Mouse (Mus musculus) liver, embryonic 14.5 days (tissue): ENCODE data around the gene Piezo1. TPM values are rescaled to one million over a fixed set of nuclear protein-coding genes. Genes with fewer than 3 reads are reported as not detected.
"Not testable (repeated sequence)": the region's sequence is repeated elsewhere in the genome, so short reads cannot be mapped to it uniquely, and the experiment has no call there.

ENCODE experiments used
- ATAC-seq: fragments of 200-750 bp; cut with Nextera tagmentation; 2 replicates; pipeline ENCODE4 v1.8.0; 2017; ENCODE audit warnings: moderate number of reproducible peaks, mild to moderate bottlenecking, moderate library complexity; ENCODE audit not compliant: insufficient read depth
- DNase-seq, 3 experiments: peaks; one replicate each; pipeline ENCODE4 v3.0.0-alpha.2; 2012 to 2013; ENCODE audit warnings: low read depth in 3 of 3, low spot score in 3 of 3
- H3K27ac ChIP-seq: fragments of 300-500 bp; sonication (generic); 2 replicates; pipeline ENCODE4 v1.5.1; 2014; ENCODE audit warnings: moderate library complexity, mild to moderate bottlenecking, control low read depth, inconsistent platforms
- H3K27me3 ChIP-seq: fragments of 300-500 bp; sonication (generic); 2 replicates; pipeline ENCODE4 v1.6.1; 2014; ENCODE audit warnings: mild to moderate bottlenecking, low read length, moderate library complexity; ENCODE audit not compliant: control insufficient read depth, insufficient read depth
- H3K36me3 ChIP-seq: fragments of 300-500 bp; sonication (generic); replicated peaks from 2 replicates; pipeline ENCODE4 v1.6.1; 2014; ENCODE audit warnings: low read depth; ENCODE audit not compliant: control insufficient read depth, insufficient read depth
- H3K4me1 ChIP-seq, 2 experiments: fragments of 200-500 bp in 1 of 2; fragments of 300-500 bp in 1 of 2; sonication (generic) in 1 of 2; replicated peaks; 2 replicates each; pipeline ENCODE4 v1.6.1; 2012 to 2014; ENCODE audit warnings: antibody characterized with exemption in 1 of 2, inconsistent platforms in 1 of 2, low read length in 1 of 2; ENCODE audit not compliant: control insufficient read depth in 2 of 2, insufficient read depth in 2 of 2
- H3K4me2 ChIP-seq: fragments of 300-500 bp; sonication (generic); 2 replicates; pipeline ENCODE4 v1.6.1; 2014; ENCODE audit warnings: low read depth, mild to moderate bottlenecking, control low read depth, moderate library complexity
- H3K4me3 ChIP-seq, 2 experiments: fragments of 200-500 bp in 1 of 2; fragments of 300-500 bp in 1 of 2; sonication (generic) in 1 of 2; 2 replicates each; pipeline ENCODE4 v1.5.1; 2012 to 2014; ENCODE audit warnings: low read depth in 2 of 2, low read length in 2 of 2, mild to moderate bottlenecking in 2 of 2, control low read depth in 1 of 2, inconsistent platforms in 1 of 2, moderate library complexity in 1 of 2; ENCODE audit not compliant: insufficient read depth in 1 of 2
- H3K9ac ChIP-seq: fragments of 300-500 bp; sonication (generic); replicated peaks from 2 replicates; pipeline ENCODE4 v1.6.1; 2014; ENCODE audit warnings: mild to moderate bottlenecking, control low read depth, moderate library complexity
- H3K9me3 ChIP-seq: fragments of 300-500 bp; sonication (generic); 2 replicates; pipeline ENCODE4 v1.6.1; 2016; ENCODE audit warnings: low read length, mixed read lengths; ENCODE audit not compliant: control insufficient read depth
- CTCF ChIP-seq: IDR thresholded peaks from 2 replicates; pipeline ENCODE4 v1.5.1; 2016; ENCODE audit warnings: antibody characterized with exemption, low read depth, control low read depth
- EP300 ChIP-seq: IDR thresholded peaks from 2 replicates; pipeline ENCODE4 v1.6.1; 2016; ENCODE audit warnings: antibody characterized with exemption, low read depth
- WGBS: fragments of 180-500 bp; shearing (Covaris S2); extraction: QIAGEN DNeasy Blood & Tissue Kit; methylation state at CpG from one replicate; pipeline ENCODE4 v1.1.7; 2014; ENCODE audit not compliant: insufficient replicate concordance; 5-methylcytosine and 5-hydroxymethylcytosine counted together
- polyA plus RNA-seq, 2 experiments: library from polyadenylated mRNA; depleted of rRNA in 1 of 2; stranded (reverse) in 1 of 2; unstranded in 1 of 2; fragments of >200 nt; fragmentation: Nextera tagmentation in 1 of 2; extraction: Ambion mirVana in 1 of 2; gene quantifications; 2 replicates each; pipeline versions ENCODE4 v1.2.1 to v1.2.3; 2012 to 2014

Gene Piezo1
- polyA plus RNA-seq, 2 experiments = 12.6 to 60.9 TPM

- ATAC-seq = peak; percentile 17
- WGBS = 24% methylated on average over 10 of the region's 10 CpGs
- DNase-seq = no peak
- Histone ChIP-seq H3K9me3 (no peaks in the 10 kb centered on the region), H3K27ac (peak overlapping the region; percentile 63), H3K36me3 (peaks cover 40% of the 10 kb centered on the region), H3K4me3 (peak overlapping the region; percentile 59 to 68; a peak in 3 of 4 replicates), H3K4me1 (peaks cover 25 to 36% of the 10 kb centered on the region in 2 experiments), H3K9ac (no peak overlapping the region; the same call in 1 of the 2 replicates), H3K27me3 (no peaks in the 10 kb centered on the region), H3K4me2 (peak overlapping the region; percentile 82)
- TF ChIP-seq EP300 = no peak
- no peak for TF ChIP-seq CTCF
These were observed 23.6 kb upstream of the Piezo1 start for GRCm38 (mm10) chr8:122574667-122575251.

GRCm38 (mm10) chr8:122574264-122574663, 23.1 kb upstream of the Piezo1 start:
- peak overlapping the region; percentile 63 for H3K27ac ChIP-seq
- H3K4me3 ChIP-seq = no peak overlapping the region
- peaks cover 45% of the 10 kb centered on the region for H3K36me3 ChIP-seq
- peaks cover 28 to 41% of the 10 kb centered on the region in 2 experiments for H3K4me1 ChIP-seq
- H3K9me3 ChIP-seq = no peaks in the 10 kb centered on the region
- no peak overlapping the region; the same call in 1 of the 2 replicates for H3K9ac ChIP-seq
- TF ChIP-seq EP300 (no peak), CTCF (no peak)
- DNase-seq (no peak), ATAC-seq (peak; percentile 0; the same call in 1 of the 2 replicates)
- whole genome bisulfite sequencing = 54% methylated on average over 3 of the region's 3 CpGs
- H3K27me3 ChIP-seq = no peaks in the 10 kb centered on the region
- peak overlapping the region; percentile 82 for H3K4me2 ChIP-seq

- H3K4me3 ChIP-seq = no peak overlapping the region
- peaks cover 28 to 42% of the 10 kb centered on the region in 2 experiments for H3K4me1 ChIP-seq
- H3K9ac ChIP-seq = no peak overlapping the region
- no peak for TF ChIP-seq CTCF
- no peak for TF ChIP-seq EP300
- H3K36me3 ChIP-seq = peaks cover 50% of the 10 kb centered on the region
- H3K27me3 ChIP-seq = no peaks in the 10 kb centered on the region
- H3K9me3 ChIP-seq = no peaks in the 10 kb centered on the region
- no peak for ATAC-seq
- WGBS = 42% methylated on average over 9 of the region's 9 CpGs
- DNase-seq = no peak
- no peak overlapping the region for H3K27ac ChIP-seq
- H3K4me2 ChIP-seq = no peak overlapping the region
These were observed 22.4 kb upstream of the Piezo1 start for GRCm38 (mm10) chr8:122573577-122573976.

DNA sequence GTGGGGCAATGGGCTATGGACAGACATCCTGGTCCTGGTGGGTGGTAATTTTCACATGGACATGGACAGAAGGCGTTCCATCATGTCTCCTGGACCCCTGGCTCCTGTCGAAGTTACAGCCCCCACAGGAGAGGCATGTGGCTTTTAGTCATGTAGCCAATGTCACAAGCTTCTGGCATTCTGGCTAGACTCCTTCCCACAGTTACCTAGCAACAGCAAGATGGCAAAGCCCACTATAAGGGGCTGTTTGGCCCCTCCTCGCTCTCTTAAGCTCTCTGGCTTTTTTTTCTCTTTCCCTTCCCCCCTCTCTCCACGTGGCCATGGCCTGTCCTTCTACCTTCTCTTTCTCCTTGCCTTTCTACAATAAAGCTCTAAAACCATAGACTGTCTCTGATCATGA, 22.0 kb upstream of the Piezo1 start:
- not testable (repeated sequence) for H3K4me3 ChIP-seq, ATAC-seq, H3K4me2 ChIP-seq, H3K9me3 ChIP-seq, H3K9ac ChIP-seq, DNase-seq, H3K27me3 ChIP-seq, H3K27ac ChIP-seq
- Histone ChIP-seq H3K36me3 (peaks cover 50% of the 10 kb centered on the region), H3K4me1 (peaks cover 28 to 42% of the 10 kb centered on the region in 2 experiments)
- 54% methylated on average over 4 of the region's 4 CpGs for WGBS

GRCm38 (mm10) chr8:122572751-122573150, 21.6 kb upstream of the Piezo1 start:
- TF ChIP-seq CTCF = no peak
- Histone ChIP-seq H3K9me3 (no peaks in the 10 kb centered on the region), H3K4me2 (no peak overlapping the region), H3K27ac (no peak overlapping the region), H3K36me3 (peaks cover 50% of the 10 kb centered on the region), H3K4me1 (peaks cover 28 to 42% of the 10 kb centered on the region in 2 experiments), H3K27me3 (no peaks in the 10 kb centered on the region), H3K4me3 (no peak overlapping the region), H3K9ac (no peak overlapping the region)
- WGBS = 87% methylated on average over 3 of the region's 3 CpGs
- DNase-seq (no peak), ATAC-seq (no peak)
